Mouse (Mus musculus): ENCODE data around the gene Scyl1. TPM values are rescaled to one million over a fixed set of nuclear protein-coding genes. Genes with fewer than 3 reads are reported as not detected.

The Scyl1 gene
- polyA plus RNA-seq, 1 experiment from 2014 or later: 56.4 TPM

GRCm38 (mm10) chr19:5730314-5731186, 40.7 kb downstream of the Scyl1 start:
- Histone ChIP-seq H3K4me3 (peak overlapping the region; percentile 97), H3K36me3 (ENCODE audit: poor library complexity, severe bottlenecking) (peaks cover 5% of the 10 kb centered on the region), H3K27me3 (peaks cover 8% of the 10 kb centered on the region; the same call in 1 of the 2 replicates), H3K4me2 (peak overlapping the region; percentile 99), H3K9ac (peak overlapping the region; percentile 82), H3K9me3 (replicated peaks) (no peaks in the 10 kb centered on the region), H3K27ac (peak overlapping the region; percentile 97), H3K4me1 (peaks cover 56% of the 10 kb centered on the region)
- ATAC-seq: no peak
- 72% methylated on average over 29 of the region's 29 CpGs for WGBS

GRCm38 (mm10) chr19:5729444-5729815, 41.8 kb downstream of the Scyl1 start, which contains the start of gene Fam89b:
Gene Fam89b, minus strand, starts transcription at chr19:5729653.
- Histone ChIP-seq H3K9me3 (replicated peaks) (no peaks in the 10 kb centered on the region), H3K4me2 (peak within 1 kb of the TSS; percentile 99), H3K36me3 (ENCODE audit: poor library complexity, severe bottlenecking) (peaks cover 16% of the 10 kb centered on the region), H3K27ac (peak within 1 kb of the TSS; percentile 97), H3K4me1 (peaks cover 67% of the 10 kb centered on the region), H3K9ac (peak within 1 kb of the TSS; percentile 100), H3K4me3 (peak within 1 kb of the TSS; percentile 97), H3K27me3 (no peaks in the 10 kb centered on the region)
- ATAC-seq: peak; percentile 84
- under 1% methylated on average over 24 of the region's 37 CpGs for WGBS

GRCm38 (mm10) chr19:5728631-5729443, 42.4 kb downstream of the Scyl1 start:
- WGBS: 6% methylated on average over 37 of the region's 37 CpGs
- H3K27ac ChIP-seq: peak overlapping the region; percentile 97
- ATAC-seq: peak; percentile 31
- H3K27me3 ChIP-seq: no peaks in the 10 kb centered on the region
- peak overlapping the region; percentile 99 for H3K4me2 ChIP-seq
- no peaks in the 10 kb centered on the region for H3K9me3 ChIP-seq (replicated peaks)
- peaks cover 22% of the 10 kb centered on the region for H3K36me3 ChIP-seq (ENCODE audit: poor library complexity, severe bottlenecking)
- peaks cover 68% of the 10 kb centered on the region for H3K4me1 ChIP-seq
- H3K4me3 ChIP-seq: peak overlapping the region; percentile 97
- H3K9ac ChIP-seq: peak overlapping the region; percentile 100

- H3K4me1 ChIP-seq: peaks cover 68% of the 10 kb centered on the region
These were observed 43.5 kb downstream of the Scyl1 start for GRCm38 (mm10) chr19:5727701-5728100.

GRCm38 (mm10) chr19:5726961-5727578, 44.1 kb downstream of the Scyl1 start:
- H3K36me3 ChIP-seq (ENCODE audit: poor library complexity, severe bottlenecking): peaks cover 39% of the 10 kb centered on the region
- no peak overlapping the region for H3K27ac ChIP-seq
- H3K4me2 ChIP-seq: peak overlapping the region; percentile 99
- H3K9me3 ChIP-seq (replicated peaks): no peaks in the 10 kb centered on the region
- no peak for ATAC-seq
- H3K9ac ChIP-seq: peak overlapping the region; percentile 100
- H3K27me3 ChIP-seq: no peaks in the 10 kb centered on the region
- 83% methylated on average over 15 of the region's 15 CpGs for WGBS
- peaks cover 68% of the 10 kb centered on the region for H3K4me1 ChIP-seq
- H3K4me3 ChIP-seq: peak overlapping the region; percentile 97

More at GRCm38 (mm10) chr19:5727701-5728100, 43.5 kb downstream of the Scyl1 start:
- peak overlapping the region; percentile 99 for H3K4me2 ChIP-seq
- no peaks in the 10 kb centered on the region for H3K27me3 ChIP-seq
- 6% methylated on average over 14 of the region's 14 CpGs for WGBS
- H3K4me3 ChIP-seq: peak overlapping the region; percentile 97
- peak overlapping the region; percentile 97; the same call in 1 of the 2 replicates for H3K27ac ChIP-seq
- H3K9ac ChIP-seq: peak overlapping the region; percentile 100
- no peaks in the 10 kb centered on the region for H3K9me3 ChIP-seq (replicated peaks)
- peaks cover 33% of the 10 kb centered on the region for H3K36me3 ChIP-seq (ENCODE audit: poor library complexity, severe bottlenecking)
- ATAC-seq: peak; percentile 16; the same call in 1 of the 2 replicates

- no peak within 1 kb of the TSS; the same call in 1 of the 2 replicates for H3K27ac ChIP-seq
- peak within 1 kb of the TSS; percentile 97 for H3K4me3 ChIP-seq
- H3K9me3 ChIP-seq (replicated peaks): no peaks in the 10 kb centered on the region
- no peak for ATAC-seq
- peak within 1 kb of the TSS; percentile 99 for H3K4me2 ChIP-seq
- peaks cover 59% of the 10 kb centered on the region for H3K4me1 ChIP-seq
- peaks cover 50% of the 10 kb centered on the region for H3K36me3 ChIP-seq (ENCODE audit: poor library complexity, severe bottlenecking)
- 12% methylated on average over 47 of the region's 49 CpGs for WGBS
- peak within 1 kb of the TSS; percentile 100 for H3K9ac ChIP-seq
- no peaks in the 10 kb centered on the region for H3K27me3 ChIP-seq
These were observed 45.3 kb downstream of the Scyl1 start, which contains the start of gene Ehbp1l1 for GRCm38 (mm10) chr19:5725767-5726515. Gene Ehbp1l1, minus strand, starts transcription at chr19:5726317.

- no peak overlapping the region for H3K27ac ChIP-seq
- ATAC-seq: no peak
- H3K36me3 ChIP-seq (ENCODE audit: poor library complexity, severe bottlenecking): peaks cover 58% of the 10 kb centered on the region
- peak overlapping the region; percentile 39 for H3K4me3 ChIP-seq
- H3K9ac ChIP-seq: peak overlapping the region; percentile 67
- H3K4me1 ChIP-seq: peaks cover 51% of the 10 kb centered on the region
- no peaks in the 10 kb centered on the region for H3K9me3 ChIP-seq (replicated peaks)
- peak overlapping the region; percentile 99 for H3K4me2 ChIP-seq
- H3K27me3 ChIP-seq: no peaks in the 10 kb centered on the region
- WGBS: 90% methylated on average over 12 of the region's 12 CpGs
These were observed 46.1 kb downstream of the Scyl1 start for GRCm38 (mm10) chr19:5725029-5725707.

GRCm38 (mm10) chr19:5724549-5724941, 46.7 kb downstream of the Scyl1 start:
- H3K27me3 ChIP-seq: no peaks in the 10 kb centered on the region
- ATAC-seq: no peak
- H3K27ac ChIP-seq: no peak overlapping the region
- H3K4me3 ChIP-seq: peak overlapping the region; percentile 39; the same call in 1 of the 2 replicates
- H3K36me3 ChIP-seq (ENCODE audit: poor library complexity, severe bottlenecking): peaks cover 64% of the 10 kb centered on the region
- peaks cover 45% of the 10 kb centered on the region for H3K4me1 ChIP-seq
- H3K9me3 ChIP-seq (replicated peaks): no peaks in the 10 kb centered on the region
- peak overlapping the region; percentile 67 for H3K9ac ChIP-seq
- WGBS: 75% methylated on average over 7 of the region's 7 CpGs
- peak overlapping the region; percentile 99; the same call in 1 of the 2 replicates for H3K4me2 ChIP-seq

GRCm38 (mm10) chr19:5723934-5724548, 47.2 kb downstream of the Scyl1 start:
- Histone ChIP-seq H3K4me3 (0 out of 2 replicates have a peak overlapping the region, but pooled peaks have one; percentile 39), H3K9me3 (replicated peaks) (no peaks in the 10 kb centered on the region), H3K4me1 (peaks cover 44% of the 10 kb centered on the region), H3K27ac (no peak overlapping the region; the same call in 1 of the 2 replicates), H3K4me2 (no peak overlapping the region), H3K9ac (0 out of 2 replicates have a peak overlapping the region, but pooled peaks have one; percentile 14), H3K27me3 (no peaks in the 10 kb centered on the region), H3K36me3 (ENCODE audit: poor library complexity, severe bottlenecking) (peaks cover 69% of the 10 kb centered on the region)
- no peak for ATAC-seq
- 79% methylated on average over 4 of the region's 4 CpGs for WGBS

- no peak overlapping the region for H3K4me2 ChIP-seq
- WGBS: 91% methylated on average over 7 of the region's 7 CpGs
- H3K4me1 ChIP-seq: peaks cover 36% of the 10 kb centered on the region
- no peak overlapping the region for H3K27ac ChIP-seq
- no peak for ATAC-seq
- no peaks in the 10 kb centered on the region for H3K9me3 ChIP-seq (replicated peaks)
- H3K27me3 ChIP-seq: no peaks in the 10 kb centered on the region
- no peak overlapping the region for H3K4me3 ChIP-seq
- peaks cover 80% of the 10 kb centered on the region for H3K36me3 ChIP-seq (ENCODE audit: poor library complexity, severe bottlenecking)
- H3K9ac ChIP-seq: no peak overlapping the region
These were observed 48.3 kb downstream of the Scyl1 start for GRCm38 (mm10) chr19:5722848-5723425.

Measured in forebrain, embryonic 13.5 days (tissue).